Mouse (Mus musculus): ENCODE results near the gene Ndufb3. TPM values are rescaled to one million over a fixed set of nuclear protein-coding genes. Genes with fewer than 3 reads are reported as not detected.
A peak's percentile ranks its signal among the peaks of the same experiment; 100 is the strongest.
"Not testable (repeated sequence)": the region's sequence is repeated elsewhere in the genome, so short reads cannot be mapped to it uniquely, and the experiment has no call there.

The Ndufb3 gene
- polyA plus RNA-seq (2016; fragmentation: Nextera tagmentation; extraction: Ambion mirVana) = 153 and 161 TPM in 2 replicates

DNA sequence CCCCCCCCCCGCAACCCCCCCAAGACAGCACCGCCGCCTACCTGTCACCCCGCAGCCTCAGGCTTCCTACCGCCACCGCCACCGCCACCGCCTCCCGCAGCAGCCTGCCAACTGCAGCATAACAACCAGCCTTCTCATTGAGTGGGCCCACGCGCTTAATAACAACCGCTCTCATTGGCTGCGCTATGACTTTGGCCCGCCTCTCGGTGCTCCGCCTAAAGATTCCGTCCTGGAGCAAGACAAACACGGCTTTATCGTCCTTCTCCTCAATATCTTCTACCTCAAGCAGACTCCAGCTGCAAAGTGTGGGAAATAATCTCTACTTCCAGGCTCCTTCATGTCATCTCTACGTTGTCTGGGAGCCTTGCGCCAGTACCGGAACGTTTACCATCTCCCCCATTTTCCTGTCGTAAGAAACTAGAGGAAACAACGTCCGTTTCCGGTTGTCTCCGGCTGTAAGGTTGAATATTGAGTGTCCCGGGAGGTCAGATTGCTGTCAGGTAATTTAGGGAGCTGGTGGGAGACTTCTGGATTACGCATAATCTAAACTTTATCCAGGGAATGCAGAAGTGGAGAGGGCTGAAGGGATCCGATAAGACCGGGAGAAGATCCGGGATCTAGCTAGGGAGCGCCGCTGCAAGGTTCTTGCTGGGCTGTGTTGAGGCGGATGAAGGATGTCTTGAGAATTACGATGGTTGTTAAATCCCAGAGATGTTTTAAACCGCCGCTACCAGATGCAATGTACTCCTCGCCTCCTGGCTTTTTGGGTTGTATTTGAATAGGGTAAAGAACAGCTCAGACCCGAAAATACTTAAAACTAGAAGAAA, at the start of gene Ndufb3, which contains the start of gene Fam126b:
TSS of gene Ndufb3 (plus strand) at position 214 of the 827 bp plus-strand sequence.
TSS of gene Fam126b (minus strand) at position 153 of the 827 bp plus-strand sequence.
- Histone ChIP-seq H3K36me3 (peaks cover 4% of the 10 kb centered on the region), H3K27me3 (no peaks in the 10 kb centered on the region), H3K4me3 (peak within 1 kb of the TSS; percentile 84), H3K27ac (peak within 1 kb of the TSS; percentile 74), H3K9ac (peak within 1 kb of the TSS; percentile 92), H3K4me2 (replicated peaks) (peak within 1 kb of the TSS; percentile 87), H3K9me3 (replicated peaks) (no peaks in the 10 kb centered on the region), H3K4me1 (peaks cover 11% of the 10 kb centered on the region)
- ATAC-seq (ENCODE audit: low FRiP score) = peak; percentile 100
- under 1% methylated on average over 40 of the region's 41 CpGs for WGBS

DNA sequence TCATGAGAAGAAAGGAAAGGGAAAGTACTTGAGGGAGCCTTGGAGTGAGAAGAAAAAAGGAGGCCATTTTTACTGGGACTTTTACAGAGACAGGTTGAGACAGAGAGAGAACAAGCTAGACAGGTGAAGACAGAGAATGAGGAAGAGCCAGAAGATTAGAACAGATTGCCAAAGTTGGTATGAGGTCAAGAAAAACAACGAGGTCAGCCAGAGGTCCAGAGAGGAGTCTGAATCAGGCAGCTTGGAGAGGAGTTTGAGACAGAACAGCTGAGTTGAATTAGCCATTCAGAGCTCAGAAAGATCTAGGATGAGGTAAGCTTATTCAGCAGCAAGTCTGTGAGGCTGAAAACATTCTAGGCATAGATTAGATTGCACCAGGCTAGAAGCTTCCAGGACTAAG, 44.8 kb upstream of the Ndufb3 start:
- Histone ChIP-seq H3K9me3 (replicated peaks) (no peaks in the 10 kb centered on the region), H3K4me1 (no peaks in the 10 kb centered on the region), H3K27me3 (no peaks in the 10 kb centered on the region), H3K9ac (no peak overlapping the region), H3K4me2 (replicated peaks) (no peak overlapping the region), H3K36me3 (peaks cover 50% of the 10 kb centered on the region), H3K27ac (no peak overlapping the region), H3K4me3 (no peak overlapping the region)
- WGBS = 75% methylated on average over 1 of the region's 1 CpGs
- no peak for ATAC-seq (ENCODE audit: low FRiP score)

DNA sequence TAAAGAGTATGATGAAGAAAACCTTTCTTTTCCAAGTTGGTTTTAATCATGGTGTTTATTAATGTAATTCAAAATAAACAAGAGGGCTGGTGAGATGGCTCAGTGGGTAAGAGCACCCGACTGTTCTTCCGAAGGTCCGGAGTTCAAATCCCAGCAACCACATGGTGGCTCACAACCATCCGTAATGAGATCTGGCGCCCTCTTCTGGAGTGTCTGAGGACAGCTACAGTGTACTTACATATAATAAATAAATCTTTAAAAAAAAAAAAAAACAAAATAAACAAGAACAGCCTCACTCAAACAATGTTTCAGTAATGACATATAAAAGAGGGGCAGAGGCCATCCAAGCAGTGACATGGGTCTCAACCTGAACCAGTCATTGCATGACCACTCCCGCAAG, 25.8 kb upstream of the Ndufb3 start:
- H3K27me3 ChIP-seq; H3K27ac ChIP-seq; H3K4me1 ChIP-seq; H3K9me3 ChIP-seq (replicated peaks); ATAC-seq (ENCODE audit: low FRiP score); H3K4me3 ChIP-seq; H3K4me2 ChIP-seq (replicated peaks); H3K9ac ChIP-seq: not testable (repeated sequence)
- WGBS = 91% methylated on average over 6 of the region's 6 CpGs
- H3K36me3 ChIP-seq = peaks cover 14% of the 10 kb centered on the region

DNA sequence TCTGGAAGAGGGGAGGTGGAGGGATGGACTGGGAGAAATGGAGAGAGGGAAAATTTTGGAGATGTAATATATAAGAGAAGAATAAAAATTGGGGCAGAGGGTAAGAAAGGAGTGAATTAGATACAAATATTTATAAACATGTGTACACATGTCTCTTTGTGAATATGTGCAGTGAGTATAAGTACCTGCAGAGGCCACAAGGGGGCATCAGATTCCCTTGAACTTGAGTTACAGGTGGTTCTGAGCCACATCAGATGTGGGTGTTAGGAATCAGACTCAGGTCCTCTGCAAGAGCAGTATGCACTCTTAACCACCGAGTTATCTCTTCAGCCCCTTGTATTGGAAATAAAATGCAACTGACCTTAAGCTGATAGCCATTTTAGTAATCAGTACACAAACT, 23.7 kb upstream of the Ndufb3 start:
- H3K9ac ChIP-seq = no peak overlapping the region
- WGBS = 96% methylated on average over 1 of the region's 1 CpGs
- no peak overlapping the region for H3K27ac ChIP-seq
- H3K4me3 ChIP-seq = no peak overlapping the region
- no peak for ATAC-seq (ENCODE audit: low FRiP score)
- no peak overlapping the region for H3K4me2 ChIP-seq (replicated peaks)
- no peaks in the 10 kb centered on the region for H3K4me1 ChIP-seq
- peaks cover 10% of the 10 kb centered on the region for H3K36me3 ChIP-seq
- H3K9me3 ChIP-seq (replicated peaks) = no peaks in the 10 kb centered on the region
- H3K27me3 ChIP-seq = no peaks in the 10 kb centered on the region

DNA sequence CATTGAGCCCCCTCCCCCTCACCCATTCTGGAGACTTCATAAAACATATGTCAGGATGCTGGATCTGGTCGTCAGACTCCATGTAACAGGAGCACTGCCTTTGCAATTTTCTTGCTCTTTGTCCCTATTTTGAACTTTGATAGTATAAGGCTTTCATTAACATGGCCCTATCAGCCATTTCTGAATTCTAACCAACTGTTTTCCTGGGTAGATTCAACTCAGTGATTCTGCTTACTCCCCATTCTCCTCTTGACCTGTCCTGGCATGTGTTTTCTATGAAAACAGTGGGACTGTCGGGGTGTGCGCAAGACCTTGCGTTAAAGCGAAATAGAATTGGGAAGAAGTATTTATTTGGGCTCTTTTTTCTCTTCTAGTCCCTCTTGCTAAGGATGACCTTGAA, 21.2 kb upstream of the Ndufb3 start:
- no peak overlapping the region for H3K4me2 ChIP-seq (replicated peaks)
- no peaks in the 10 kb centered on the region for H3K4me1 ChIP-seq
- no peak overlapping the region for H3K9ac ChIP-seq
- ATAC-seq (ENCODE audit: low FRiP score) = no peak
- H3K27ac ChIP-seq = no peak overlapping the region
- WGBS = 93% methylated on average over 5 of the region's 5 CpGs
- H3K36me3 ChIP-seq = peaks cover 4% of the 10 kb centered on the region
- H3K27me3 ChIP-seq = no peaks in the 10 kb centered on the region
- H3K9me3 ChIP-seq (replicated peaks) = no peaks in the 10 kb centered on the region
- H3K4me3 ChIP-seq = no peak overlapping the region

DNA sequence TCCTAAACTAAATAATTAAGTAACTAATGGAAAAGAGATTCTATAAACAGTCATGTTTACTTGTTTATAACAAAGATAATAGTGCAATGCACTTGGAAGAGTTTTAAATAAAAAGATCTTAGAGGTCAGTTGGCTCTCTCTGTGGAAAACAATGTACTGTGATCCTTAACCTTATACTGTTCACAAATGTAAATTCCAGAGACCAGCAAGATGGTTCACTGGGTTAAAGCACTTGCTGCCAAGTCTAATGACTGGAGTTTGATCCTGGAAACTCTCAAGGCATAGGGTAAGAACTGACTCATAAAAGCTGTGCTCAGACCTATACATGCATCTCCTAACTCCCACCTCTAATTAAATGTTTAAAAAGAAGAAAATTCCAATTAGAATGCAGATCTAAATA, 19.6 kb upstream of the Ndufb3 start:
- H3K9ac ChIP-seq = no peak overlapping the region

DNA sequence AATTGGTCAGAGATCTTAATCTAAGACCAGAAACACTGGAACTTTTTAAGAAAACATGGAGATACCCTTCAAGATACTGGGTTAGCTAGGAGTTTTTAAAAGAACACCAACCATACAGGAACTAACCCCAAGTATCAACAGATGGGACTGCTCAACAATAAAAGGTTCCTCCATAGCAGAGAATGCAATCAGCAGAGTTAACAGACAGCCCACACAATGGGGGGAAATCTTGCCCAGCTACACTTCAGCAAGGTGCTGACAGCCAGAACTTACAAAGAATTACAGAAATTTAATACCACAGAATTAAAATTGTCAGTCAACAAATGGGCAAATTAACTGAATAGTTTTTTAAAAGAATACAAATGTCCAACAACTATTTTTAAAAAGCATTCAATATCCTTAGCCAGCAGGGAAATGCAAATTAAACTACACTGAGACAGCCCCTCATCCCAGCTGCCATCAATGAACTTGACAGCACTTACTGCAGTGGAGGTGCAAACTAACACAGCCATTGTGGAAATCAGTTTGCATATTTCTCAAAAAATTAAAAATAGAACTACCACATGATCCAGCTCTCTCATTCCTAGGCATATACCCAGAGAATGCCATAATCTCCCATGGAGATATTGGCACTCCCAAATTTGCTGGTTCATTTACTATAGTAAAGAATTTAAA, 17.6 kb upstream of the Ndufb3 start:
- H3K27me3 ChIP-seq = no peaks in the 10 kb centered on the region
- no peak for ATAC-seq (ENCODE audit: low FRiP score)
- H3K36me3 ChIP-seq = no peaks in the 10 kb centered on the region
- H3K4me2 ChIP-seq (replicated peaks) = no peak overlapping the region
- H3K9ac ChIP-seq = no peak overlapping the region
- no peak overlapping the region for H3K27ac ChIP-seq
- no peaks in the 10 kb centered on the region for H3K9me3 ChIP-seq (replicated peaks)
- no peak overlapping the region for H3K4me3 ChIP-seq
- no peaks in the 10 kb centered on the region for H3K4me1 ChIP-seq

More for the DNA sequence above, 19.6 kb upstream of the Ndufb3 start:
- ATAC-seq (ENCODE audit: low FRiP score) = no peak
- Histone ChIP-seq H3K4me1 (no peaks in the 10 kb centered on the region), H3K36me3 (0 out of 2 replicates have a peak, but pooled peaks cover 2% of the 10 kb centered on the region), H3K27me3 (no peaks in the 10 kb centered on the region), H3K27ac (no peak overlapping the region), H3K4me3 (no peak overlapping the region), H3K9me3 (replicated peaks) (no peaks in the 10 kb centered on the region), H3K4me2 (replicated peaks) (no peak overlapping the region)

DNA sequence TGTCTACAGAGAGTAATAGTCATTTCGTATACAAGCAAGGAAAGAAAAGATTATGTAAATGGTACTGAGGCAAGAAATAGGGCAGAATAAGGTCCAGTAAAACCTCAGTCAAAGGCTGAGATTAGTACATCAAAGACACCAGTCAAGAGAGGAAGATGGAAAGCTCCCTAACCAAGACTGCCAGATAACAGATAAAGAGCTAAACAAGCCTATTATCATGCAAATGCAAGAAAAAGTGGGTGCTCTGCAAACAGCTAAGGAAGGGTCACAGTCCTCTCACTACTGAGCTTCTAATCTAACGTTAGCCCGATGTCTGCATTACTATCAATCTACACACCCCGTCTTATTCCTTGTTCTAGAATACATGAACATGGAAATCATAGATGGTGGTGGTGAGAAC, 15.7 kb upstream of the Ndufb3 start:
- H3K36me3 ChIP-seq = no peaks in the 10 kb centered on the region
- 54% methylated on average over 4 of the region's 4 CpGs for WGBS
- no peaks in the 10 kb centered on the region for H3K27me3 ChIP-seq
- H3K27ac ChIP-seq = no peak overlapping the region
- H3K4me2 ChIP-seq (replicated peaks) = no peak overlapping the region
- H3K9me3 ChIP-seq (replicated peaks) = no peaks in the 10 kb centered on the region
- H3K4me3 ChIP-seq = no peak overlapping the region
- ATAC-seq (ENCODE audit: low FRiP score) = no peak
- no peak overlapping the region for H3K9ac ChIP-seq
- no peaks in the 10 kb centered on the region for H3K4me1 ChIP-seq

DNA sequence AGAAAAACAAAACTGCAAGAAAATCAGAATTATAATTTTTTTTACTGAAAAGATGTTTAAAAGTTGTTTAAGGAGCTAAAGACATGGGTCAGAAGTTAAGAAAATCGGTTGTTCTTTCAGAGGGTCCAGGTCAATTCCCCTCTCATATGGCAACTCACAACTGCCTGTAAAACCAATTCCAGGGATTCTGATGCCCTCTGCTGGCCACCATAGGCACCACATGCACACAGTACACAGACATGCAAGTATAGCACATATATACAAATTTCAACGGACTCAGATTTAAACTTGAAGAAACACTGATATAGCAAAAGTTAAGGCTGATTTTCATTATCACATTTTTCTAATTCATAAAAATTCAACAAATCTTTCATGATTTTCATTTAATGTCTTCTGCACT, 7.0 kb upstream of the Ndufb3 start:
- no peak overlapping the region for H3K27ac ChIP-seq
- no peak overlapping the region for H3K4me2 ChIP-seq (replicated peaks)
- H3K9ac ChIP-seq = no peak overlapping the region
- 85% methylated on average over 2 of the region's 2 CpGs for WGBS
- H3K9me3 ChIP-seq (replicated peaks) = no peaks in the 10 kb centered on the region
- H3K36me3 ChIP-seq = no peaks in the 10 kb centered on the region
- no peaks in the 10 kb centered on the region for H3K27me3 ChIP-seq
- ATAC-seq (ENCODE audit: low FRiP score) = no peak
- no peaks in the 10 kb centered on the region for H3K4me1 ChIP-seq
- H3K4me3 ChIP-seq = no peak overlapping the region

DNA sequence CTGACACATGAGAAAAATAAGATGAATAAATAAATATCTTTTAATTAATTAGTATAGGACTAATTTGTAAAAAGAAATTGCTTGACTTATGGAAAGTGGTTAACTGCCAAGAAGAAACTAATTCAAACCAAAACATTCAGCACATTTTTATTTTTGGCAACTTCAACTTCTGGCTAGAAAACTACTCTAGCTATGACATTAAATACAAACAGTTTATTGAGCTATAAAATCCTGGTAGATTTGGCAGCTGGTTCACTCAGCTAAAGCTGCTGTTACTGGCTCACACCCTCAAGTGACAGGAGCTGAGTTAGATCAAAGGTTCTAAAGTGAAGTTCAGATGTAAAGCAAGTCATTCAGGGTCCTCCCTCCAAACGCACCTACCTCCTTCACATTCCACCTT, 3.6 kb upstream of the Ndufb3 start:
- WGBS = 86% methylated on average over 1 of the region's 1 CpGs
- ATAC-seq (ENCODE audit: low FRiP score) = no peak

DNA sequence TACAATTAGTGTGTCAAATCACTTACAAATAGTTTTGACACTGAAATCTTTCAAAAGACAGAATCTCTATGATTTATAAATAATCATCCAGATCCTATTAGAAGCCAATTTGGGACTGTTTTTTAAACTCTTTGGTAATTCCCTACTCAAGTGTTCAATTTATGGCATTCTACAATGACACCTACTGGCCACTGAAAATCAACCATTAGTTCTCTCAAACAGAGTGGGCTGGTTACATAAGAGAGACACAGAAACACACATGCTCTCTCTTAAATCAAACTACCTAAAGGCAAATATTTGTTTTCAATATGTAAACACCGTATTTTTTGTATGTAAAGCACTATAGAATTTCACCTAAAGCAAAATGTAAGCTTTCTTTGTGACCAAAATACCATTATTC, 1.9 kb upstream of the Ndufb3 start:
- no peak overlapping the region for H3K9ac ChIP-seq
- H3K9me3 ChIP-seq (replicated peaks) = no peaks in the 10 kb centered on the region
- H3K27me3 ChIP-seq = no peaks in the 10 kb centered on the region
- no peak for ATAC-seq (ENCODE audit: low FRiP score)
- no peak overlapping the region for H3K27ac ChIP-seq
- 84% methylated on average over 1 of the region's 1 CpGs for WGBS
- H3K4me2 ChIP-seq (replicated peaks) = no peak overlapping the region
- H3K4me1 ChIP-seq = peaks cover 11% of the 10 kb centered on the region
- H3K36me3 ChIP-seq = no peaks in the 10 kb centered on the region
- no peak overlapping the region for H3K4me3 ChIP-seq

More for the DNA sequence above, 3.6 kb upstream of the Ndufb3 start:
- Histone ChIP-seq H3K4me2 (replicated peaks) (no peak overlapping the region), H3K36me3 (no peaks in the 10 kb centered on the region), H3K4me3 (no peak overlapping the region), H3K27ac (no peak overlapping the region), H3K27me3 (no peaks in the 10 kb centered on the region), H3K4me1 (peaks cover 11% of the 10 kb centered on the region), H3K9me3 (replicated peaks) (no peaks in the 10 kb centered on the region), H3K9ac (no peak overlapping the region)

DNA sequence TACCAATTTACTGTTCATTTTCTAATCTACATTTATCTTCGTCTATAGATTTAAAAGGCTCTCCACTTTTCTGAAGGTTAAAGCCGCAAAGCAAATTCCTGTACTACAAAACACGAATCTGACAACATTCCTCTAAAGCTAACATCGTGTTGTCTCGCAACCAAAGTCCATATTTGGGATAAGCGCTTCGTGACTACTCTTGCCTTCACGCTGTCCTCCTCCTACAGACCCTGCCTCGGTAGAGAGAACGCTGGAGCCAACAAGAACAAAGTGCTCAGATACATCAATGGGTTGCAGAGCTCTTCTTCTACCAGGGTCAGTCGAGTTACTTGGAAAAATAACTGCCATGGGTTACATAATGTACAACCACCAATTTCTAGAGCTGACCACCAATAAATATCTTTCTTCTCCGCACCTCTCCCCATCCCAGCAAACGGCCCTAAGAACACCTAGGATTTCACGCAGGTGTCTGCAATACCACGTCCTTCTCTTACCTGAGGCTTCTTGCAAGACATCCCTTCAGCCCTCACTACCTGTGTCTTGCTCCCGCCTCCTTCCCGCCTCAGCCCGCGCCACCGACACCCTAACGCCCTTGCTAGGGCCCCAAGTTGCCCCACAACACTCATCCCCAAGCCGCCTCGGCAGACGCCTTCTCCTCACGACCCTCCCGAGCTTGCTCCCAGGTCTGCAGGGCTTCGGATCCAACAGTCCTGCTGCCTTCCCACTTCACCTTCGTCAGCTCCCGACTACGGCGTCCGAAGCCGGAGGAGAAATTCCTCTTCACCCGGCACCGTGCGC, 612 bp upstream of the Ndufb3 start:
- H3K4me3 ChIP-seq = peak overlapping the region; percentile 84
- no peaks in the 10 kb centered on the region for H3K9me3 ChIP-seq (replicated peaks)
- no peaks in the 10 kb centered on the region for H3K27me3 ChIP-seq
- H3K36me3 ChIP-seq = no peaks in the 10 kb centered on the region
- peak overlapping the region; percentile 87 for H3K4me2 ChIP-seq (replicated peaks)
- H3K4me1 ChIP-seq = peaks cover 11% of the 10 kb centered on the region
- WGBS = 6% methylated on average over 33 of the region's 36 CpGs
- peak overlapping the region; percentile 44 for H3K27ac ChIP-seq
- peak; percentile 82 for ATAC-seq (ENCODE audit: low FRiP score)
- H3K9ac ChIP-seq = peak overlapping the region; percentile 92

Measured in hindbrain, embryonic 12.5 days (tissue).